Mouse (Mus musculus) CH12.LX (cell line): ENCODE data around the gene Ankmy2. TPM values are rescaled to one million over a fixed set of nuclear protein-coding genes. Genes with fewer than 3 reads are reported as not detected.

Experiments
- DNase-seq: peaks from one replicate; pipeline ENCODE4 v3.0.0-alpha.2; 2013; ENCODE audit errors: extremely low read depth
- H3K27ac ChIP-seq: 2 replicates; pipeline ENCODE4 v1.5.1; 2012; ENCODE audit warnings: low read depth, mild to moderate bottlenecking, control low read depth, moderate library complexity; ENCODE audit not compliant: insufficient read depth
- H3K27me3 ChIP-seq: replicated peaks from 2 replicates; pipeline ENCODE3; 2012; ENCODE audit warnings: inconsistent platforms
- H3K36me3 ChIP-seq, 2 experiments: replicated peaks in 1 of 2; 2 replicates each; pipeline versions ENCODE3 to v1.6.1; 2012; ENCODE audit warnings: inconsistent platforms in 1 of 2, low read length in 1 of 2, mild to moderate bottlenecking in 1 of 2, mixed read lengths in 1 of 2, moderate library complexity in 1 of 2; ENCODE audit not compliant: control insufficient read depth in 1 of 2, insufficient read depth in 1 of 2
- H3K4me1 ChIP-seq, 2 experiments: 2 replicates each; pipeline ENCODE4 v1.6.1; 2012; ENCODE audit warnings: inconsistent platforms in 1 of 2, moderate library complexity in 1 of 2; ENCODE audit not compliant: insufficient read depth in 2 of 2, control insufficient read depth in 1 of 2
- H3K4me2 ChIP-seq: 2 replicates; pipeline ENCODE4 v1.6.1; 2012; ENCODE audit warnings: low read depth, mild to moderate bottlenecking, control low read depth; ENCODE audit not compliant: poor library complexity, insufficient read depth, severe bottlenecking
- H3K4me3 ChIP-seq, 3 experiments: fragments of 150-350 bp in 1 of 3; sonication (generic) in 1 of 3; replicated peaks in 1 of 3; 2 replicates each; pipeline versions ENCODE3 to v1.5.1; 2011 to 2012; ENCODE audit warnings: low read depth in 2 of 3, low read length in 2 of 3, mild to moderate bottlenecking in 2 of 3, moderate library complexity in 2 of 3, control low read depth in 1 of 3, improper control_type of control experiment in 1 of 3, inconsistent platforms in 1 of 3, mixed read lengths in 1 of 3; ENCODE audit not compliant: poor library complexity in 1 of 3
- H3K79me2 ChIP-seq: replicated peaks from 2 replicates; pipeline ENCODE4 v1.6.1; 2012; ENCODE audit warnings: mild to moderate bottlenecking, moderate library complexity; ENCODE audit not compliant: control insufficient read depth, poor library complexity, insufficient read depth, severe bottlenecking; ENCODE audit errors: extremely low read depth
- H3K9ac ChIP-seq: 2 replicates; pipeline ENCODE4 v1.6.1; 2012; ENCODE audit warnings: low read depth, mild to moderate bottlenecking, control low read depth, moderate library complexity; ENCODE audit not compliant: insufficient read depth
- H3K9me3 ChIP-seq: replicated peaks from 2 replicates; pipeline ENCODE3; 2012; ENCODE audit warnings: low read length, inconsistent platforms, mixed read lengths
- BHLHE40 ChIP-seq: IDR thresholded peaks from 2 replicates; pipeline ENCODE4 v1.6.1; 2011; ENCODE audit warnings: mild to moderate bottlenecking, low read depth, low read length, improper control_type of control experiment
- CHD1 ChIP-seq: IDR thresholded peaks from 2 replicates; pipeline ENCODE4 v1.6.1; 2012; ENCODE audit warnings: low read depth, low read length, improper control_type of control experiment, inconsistent platforms
- CHD2 ChIP-seq: IDR thresholded peaks from 2 replicates; pipeline ENCODE4 v1.6.1; 2011; ENCODE audit warnings: low read length, improper control_type of control experiment
- CTCF ChIP-seq, 2 experiments: IDR thresholded peaks in 1 of 2; conservative IDR thresholded peaks in 1 of 2; 2 replicates each; pipeline ENCODE4 v1.5.1; 2011 to 2012; ENCODE audit warnings: low read depth in 2 of 2, low read length in 2 of 2, improper control_type of control experiment in 1 of 2, inconsistent platforms in 1 of 2, mild to moderate bottlenecking in 1 of 2, moderate library complexity in 1 of 2
- E2F4 ChIP-seq: IDR thresholded peaks from 2 replicates; pipeline ENCODE4 v1.6.1; 2011; ENCODE audit warnings: low read depth, low read length, improper control_type of control experiment; ENCODE audit not compliant: insufficient replicate concordance
- ETS1 ChIP-seq: conservative IDR thresholded peaks from 2 replicates; pipeline ENCODE4 v1.6.1; 2012; ENCODE audit warnings: low read depth, mild to moderate bottlenecking, inconsistent platforms, low read length, improper control_type of control experiment, moderate library complexity
- GABPA ChIP-seq: IDR thresholded peaks from 2 replicates; pipeline ENCODE4 v1.6.1; 2012; ENCODE audit warnings: low read depth, low read length, improper control_type of control experiment, inconsistent platforms; ENCODE audit not compliant: insufficient replicate concordance
- HCFC1 ChIP-seq: IDR thresholded peaks from 2 replicates; pipeline ENCODE4 v1.6.1; 2012; ENCODE audit warnings: low read depth, mild to moderate bottlenecking, inconsistent platforms, low read length, improper control_type of control experiment
- IRF4 ChIP-seq: IDR thresholded peaks from 2 replicates; pipeline ENCODE4 v1.6.1; 2014; ENCODE audit warnings: low read depth, mild to moderate bottlenecking, inconsistent platforms, low read length, improper control_type of control experiment
- JUN ChIP-seq: IDR thresholded peaks from 2 replicates; pipeline ENCODE4 v1.6.1; 2011; ENCODE audit warnings: low read depth, mild to moderate bottlenecking, low read length, improper control_type of control experiment, moderate library complexity; ENCODE audit not compliant: insufficient read depth
- JUND ChIP-seq: conservative IDR thresholded peaks from 2 replicates; pipeline ENCODE4 v1.6.1; 2011; ENCODE audit warnings: low read depth, low read length, improper control_type of control experiment
- MAFK ChIP-seq: IDR thresholded peaks from 2 replicates; pipeline ENCODE4 v1.6.1; 2011; ENCODE audit warnings: low read length, improper control_type of control experiment; ENCODE audit not compliant: insufficient replicate concordance
- MAX ChIP-seq: IDR thresholded peaks from 2 replicates; pipeline ENCODE4 v1.6.1; 2011; ENCODE audit warnings: low read length, improper control_type of control experiment
- MEF2A ChIP-seq: IDR thresholded peaks from 2 replicates; pipeline ENCODE4 v1.6.1; 2014; ENCODE audit warnings: low read depth, mild to moderate bottlenecking, inconsistent platforms, low read length, improper control_type of control experiment, borderline replicate concordance
- MXI1 ChIP-seq: IDR thresholded peaks from 2 replicates; pipeline ENCODE4 v1.6.1; 2011; ENCODE audit warnings: mild to moderate bottlenecking, low read depth, low read length, improper control_type of control experiment
- MYC ChIP-seq: IDR thresholded peaks from 2 replicates; pipeline ENCODE4 v1.6.1; 2011; ENCODE audit warnings: low read depth, mild to moderate bottlenecking, improper control_type of control experiment, low read length
- PAX5 ChIP-seq: IDR thresholded peaks from 2 replicates; pipeline ENCODE4 v1.6.1; 2012; ENCODE audit warnings: low read length, inconsistent platforms, mixed read lengths
- POLR2AphosphoS2 ChIP-seq: IDR thresholded peaks from 2 replicates; pipeline ENCODE4 v1.6.1; 2011; ENCODE audit warnings: low read depth, low read length, improper control_type of control experiment
- RAD21 ChIP-seq: IDR thresholded peaks from 2 replicates; pipeline ENCODE4 v1.6.1; 2011; ENCODE audit warnings: low read depth, mild to moderate bottlenecking, low read length, improper control_type of control experiment, moderate library complexity
- UBTF ChIP-seq: IDR thresholded peaks from 2 replicates; pipeline ENCODE4 v1.6.1; 2012; ENCODE audit warnings: low read depth, mild to moderate bottlenecking, inconsistent platforms, low read length, improper control_type of control experiment, moderate library complexity
- USF1 ChIP-seq: IDR thresholded peaks from 2 replicates; pipeline ENCODE4 v1.6.1; 2014; ENCODE audit warnings: low read depth, mild to moderate bottlenecking, inconsistent platforms, low read length, improper control_type of control experiment
- USF2 ChIP-seq: conservative IDR thresholded peaks from 2 replicates; pipeline ENCODE4 v1.6.1; 2011; ENCODE audit warnings: low read depth, low read length, improper control_type of control experiment
- ZC3H11A ChIP-seq: IDR thresholded peaks from 2 replicates; pipeline ENCODE4 v1.6.1; 2012; ENCODE audit warnings: low read depth, mild to moderate bottlenecking, inconsistent platforms, low read length, improper control_type of control experiment
- ZKSCAN1 ChIP-seq: IDR thresholded peaks from 2 replicates; pipeline ENCODE4 v1.6.1; 2012; ENCODE audit warnings: low read depth, inconsistent platforms, low read length, improper control_type of control experiment, borderline replicate concordance
- ZMIZ1 ChIP-seq: IDR thresholded peaks from 2 replicates; pipeline ENCODE4 v1.6.1; 2012; ENCODE audit warnings: low read depth, mild to moderate bottlenecking, inconsistent platforms, low read length, improper control_type of control experiment
- ZNF384 ChIP-seq: IDR thresholded peaks from 2 replicates; pipeline ENCODE4 v1.6.1; 2012; ENCODE audit warnings: low read depth, low read length, improper control_type of control experiment, inconsistent platforms
- dilution Hi-C: fragments of 300-500 bp; cut with MboI; formaldehyde crosslinking; loops from 2 replicates; pipeline ENCODE4 v1.14.3; 2020; ENCODE audit warnings: low sequenced_read_pairs; ENCODE audit not compliant: extremely low pct_unique_long_range_greater_than_20kb, extremely low pct_ligation_motif_present
- in situ Hi-C: fragments of 300-500 bp; cut with MboI; formaldehyde crosslinking; loops from 3 replicates; pipeline ENCODE4 v1.14.3; 2019; ENCODE audit warnings: low sequenced_read_pairs, low pct_ligation_motif_present, low pct_unique_long_range_greater_than_20kb, mixed read lengths
- polyA plus RNA-seq: library from polyadenylated mRNA; unstranded; fragments of >175 nt; gene quantifications from 2 replicates; pipeline ENCODE4 v1.2.1, GENCODE M21; 2012; ENCODE audit warnings: low read depth; ENCODE audit not compliant: insufficient read length
- total RNA-seq, 2 experiments: library from RNA; depleted of rRNA; stranded (reverse); fragments of 300-350 nt in 1 of 2; fragments of >200 nt in 1 of 2; gene quantifications; 2 replicates each; pipeline ENCODE4 v1.2.3; 2012 to 2014

Gene Ankmy2
- total and polyA plus RNA-seq, 3 experiments: 13.8 to 19.1 (median 16.7) TPM

GRCm38 (mm10) chr12:36187081-36187480 is 30.2 kb downstream of the Ankmy2 start:
- no peak for DNase-seq
- Histone ChIP-seq H3K36me3 (peaks cover 46 to 90% of the 10 kb centered on the region in 2 experiments), H3K27ac (no peak overlapping the region), H3K4me1 (no peaks in the 10 kb centered on the region; a peak in 1 of 4 replicates), H3K9ac (no peak overlapping the region), H3K9me3 (no peaks in the 10 kb centered on the region), H3K4me3 (no peak overlapping the region), H3K79me2 (no peaks in the 10 kb centered on the region), H3K27me3 (no peaks in the 10 kb centered on the region), H3K4me2 (no peak overlapping the region)
- TF ChIP-seq MAFK (no peak), GABPA (no peak), UBTF (no peak), HCFC1 (no peak), MYC (no peak), IRF4 (no peak), USF1 (no peak), ETS1 (no peak), JUN (no peak), RAD21 (no peak), PAX5 (no peak), MEF2A (no peak), USF2 (no peak), CTCF (conservative IDR thresholded peaks at IDR 0.05 in 1 of 2, IDR thresholded peaks at IDR 0.05 in 1 of 2; ENCODE audit: low read depth in 2 of 2, low read length in 2 of 2) (no peak), ZMIZ1 (no peak), ZNF384 (no peak), CHD1 (no peak), POLR2AphosphoS2 (no peak), ZC3H11A (no peak), MAX (no peak)
- dilution Hi-C loops (no loop called here), in situ Hi-C loops (no loop called here)

DNA sequence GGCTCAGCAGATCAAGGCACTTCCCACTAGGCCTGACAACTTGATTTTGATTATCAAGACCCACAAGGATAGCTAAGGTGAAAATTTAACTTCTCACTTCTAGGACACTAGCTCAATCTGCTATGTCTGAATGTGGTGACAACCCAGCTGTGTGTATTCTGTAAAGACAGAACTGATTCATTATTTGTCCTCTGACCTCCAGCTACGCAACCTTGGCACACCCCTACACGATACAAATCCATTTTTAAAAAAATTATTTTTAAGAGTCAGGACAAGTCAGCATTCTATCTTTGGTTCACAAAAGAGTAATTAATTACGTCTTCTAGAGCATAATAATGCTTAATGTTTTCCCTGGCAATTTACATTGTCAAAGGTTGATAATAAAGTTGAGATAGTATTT is 32.7 kb downstream of the Ankmy2 start:
- H3K4me3 ChIP-seq: no peak overlapping the region
- H3K27ac ChIP-seq: no peak overlapping the region
- no peaks in the 10 kb centered on the region; a peak in 1 of 4 replicates for H3K4me1 ChIP-seq
- in situ Hi-C loops (no loop called here), dilution Hi-C loops (no loop called here)
- H3K9me3 ChIP-seq: no peaks in the 10 kb centered on the region
- H3K36me3 ChIP-seq: peaks cover 31 to 88% of the 10 kb centered on the region in 2 experiments
- no peak for DNase-seq
- H3K79me2 ChIP-seq: no peaks in the 10 kb centered on the region
- H3K4me2 ChIP-seq: no peak overlapping the region
- TF ChIP-seq MAX (no peak), E2F4 (no peak), USF2 (no peak), ZKSCAN1 (no peak), IRF4 (no peak), ETS1 (no peak), CHD2 (no peak), MXI1 (no peak), JUND (no peak), BHLHE40 (no peak), RAD21 (no peak)
- H3K9ac ChIP-seq: no peak overlapping the region
- no peaks in the 10 kb centered on the region for H3K27me3 ChIP-seq
